ENCODE assay signal across 7 mouse cellular contexts in genomic region chr12:85374561-85375272, GRCm38 (mm10). TPM values are rescaled to one million over a fixed set of nuclear protein-coding genes. Genes with fewer than 3 reads are reported as not detected.
DNase-seq lines count a peak whose midpoint lies in the region; ATAC-seq and TF ChIP-seq lines count a peak whose summit lies in the region.

TSS of gene Tmed10 (minus strand) at chr12:85374847.

- no peaks in the 10 kb centered on the region for H3K9me3 ChIP-seq in embryonic facial prominence, embryonic 10.5 days
- H3K9me3 ChIP-seq in intestine, postnatal 0 days (ENCODE audit: control insufficient read depth), result no peaks in the 10 kb centered on the region
- H3K9me3 ChIP-seq in midbrain, embryonic 12.5 days, result no peaks in the 10 kb centered on the region

- peak within 1 kb of the TSS; percentile 99 for H3K4me3 ChIP-seq in embryonic facial prominence, embryonic 10.5 days
- H3K4me3 ChIP-seq in intestine, postnatal 0 days (ENCODE audit: low read depth, low read length), result peak within 1 kb of the TSS; percentile 73
- H3K4me3 ChIP-seq in midbrain, embryonic 12.5 days, result peak within 1 kb of the TSS; percentile 90
- peak within 1 kb of the TSS; percentile 87 for H3K4me3 ChIP-seq in small intestine, adult 2 months (ENCODE audit: low read depth, low read length)

- peak; percentile 92 for DNase-seq in adrenal gland, postnatal 10 days
- peak; percentile 91 for DNase-seq in embryonic facial prominence, embryonic 10.5 days (ENCODE audit: low spot score)
- peak; percentile 77 for DNase-seq in gonadal fat pad, adult 2 months (ENCODE audit: low read depth)
- peak; percentile 86 for DNase-seq in left cerebral cortex, postnatal 4 days

- intact Hi-C loops in left cerebral cortex, postnatal 4 days (cut with DNase I), result no loop called here

- H3K9ac ChIP-seq in intestine, postnatal 0 days (ENCODE audit: low read depth, low read length), result peak within 1 kb of the TSS; percentile 86
- peak within 1 kb of the TSS; percentile 93 for H3K9ac ChIP-seq in midbrain, embryonic 12.5 days (replicated peaks)

- peak within 1 kb of the TSS; percentile 98 for H3K27ac ChIP-seq in embryonic facial prominence, embryonic 10.5 days (replicated peaks)
- peak within 1 kb of the TSS; percentile 96 for H3K27ac ChIP-seq in intestine, postnatal 0 days (ENCODE audit: low read depth, low read length)
- peak within 1 kb of the TSS; percentile 70 for H3K27ac ChIP-seq in midbrain, embryonic 12.5 days (replicated peaks)
- peak within 1 kb of the TSS; percentile 95 for H3K27ac ChIP-seq in small intestine, adult 2 months (ENCODE audit: insufficient read depth, low read depth, low read length)

- H3K4me2 ChIP-seq in intestine, postnatal 0 days (replicated peaks; ENCODE audit: low read depth), result peak within 1 kb of the TSS; percentile 69
- H3K4me2 ChIP-seq in midbrain, embryonic 12.5 days (replicated peaks), result peak within 1 kb of the TSS; percentile 63

- ATAC-seq in intestine, postnatal 0 days, result peak; percentile 93
- peak; percentile 94 for ATAC-seq in midbrain, embryonic 12.5 days (ENCODE audit: low FRiP score, low read depth)

- H3K4me1 ChIP-seq in embryonic facial prominence, embryonic 10.5 days, result peaks cover 17% of the 10 kb centered on the region
- peaks cover 9% of the 10 kb centered on the region; the same call in 1 of the 2 replicates for H3K4me1 ChIP-seq in intestine, postnatal 0 days (replicated peaks; ENCODE audit: control insufficient read depth, insufficient read depth, low read length)
- peaks cover 15% of the 10 kb centered on the region for H3K4me1 ChIP-seq in midbrain, embryonic 12.5 days
- peaks cover 13% of the 10 kb centered on the region; the same call in 1 of the 2 replicates for H3K4me1 ChIP-seq in small intestine, adult 2 months (ENCODE audit: control insufficient read depth, insufficient read depth, insufficient read length, low read length)

- no peaks in the 10 kb centered on the region for H3K27me3 ChIP-seq in embryonic facial prominence, embryonic 10.5 days (replicated peaks; ENCODE audit: low read depth, poor library complexity, severe bottlenecking)
- H3K27me3 ChIP-seq in intestine, postnatal 0 days (replicated peaks; ENCODE audit: control insufficient read depth, insufficient read depth, low read length), result no peaks in the 10 kb centered on the region
- H3K27me3 ChIP-seq in midbrain, embryonic 12.5 days, result no peaks in the 10 kb centered on the region
- H3K27me3 ChIP-seq in small intestine, adult 2 months (ENCODE audit: control insufficient read depth, insufficient read depth, low read length), result no peaks in the 10 kb centered on the region

- TF ChIP-seq CTCF in intestine, postnatal 0 days (IDR thresholded peaks at IDR 0.05; ENCODE audit: low read depth), result peak; percentile 31
- TF ChIP-seq CTCF in small intestine, adult 2 months (IDR thresholded peaks at IDR 0.05; ENCODE audit: extremely low read depth, insufficient read length, insufficient replicate concordance, low read depth, low read length), result no peak

- peak; percentile 44 for TF ChIP-seq POLR2A in small intestine, adult 2 months (IDR thresholded peaks at IDR 0.05; ENCODE audit: low read depth, low read length)

- H3K36me3 ChIP-seq in embryonic facial prominence, embryonic 10.5 days (replicated peaks), result no peaks in the 10 kb centered on the region
- H3K36me3 ChIP-seq in intestine, postnatal 0 days (ENCODE audit: control insufficient read depth, insufficient read depth), result no peaks in the 10 kb centered on the region
- no peaks in the 10 kb centered on the region for H3K36me3 ChIP-seq in midbrain, embryonic 12.5 days
- H3K36me3 ChIP-seq in small intestine, adult 2 months (ENCODE audit: control insufficient read depth, insufficient read depth, low read length), result no peaks in the 10 kb centered on the region

- 2% methylated on average over 37 of the region's 37 CpGs for WGBS in embryonic facial prominence, embryonic 10.5 days
- WGBS in intestine, postnatal 0 days, result under 1% methylated on average over 37 of the region's 37 CpGs
- under 1% methylated on average over 37 of the region's 37 CpGs for WGBS in midbrain, embryonic 12.5 days
- WGBS in small intestine, adult 2 months, result under 1% methylated on average over 37 of the region's 37 CpGs

RNA-seq across cellular contexts. Expression of gene Tmed10, which starts in this region (rescaled TPM):
- total RNA-seq in adrenal gland, postnatal 10 days (2021), result 100 to 1,000 TPM; 222 to 223 TPM
- 243 and 251 TPM in 2 replicates for polyA plus RNA-seq in embryonic facial prominence, embryonic 10.5 days (2016; fragmentation: Nextera tagmentation; extraction: Ambion mirVana)
- 269 and 341 TPM in 2 replicates for polyA plus RNA-seq in gonadal fat pad, adult 2 months (2012; rRNA removed)
- 328 TPM in 2 replicates for polyA plus RNA-seq in intestine, postnatal 0 days (2015; fragmentation: Nextera tagmentation; extraction: Ambion mirVana)
- 100 to 1,000 TPM; 153 to 164 TPM for total RNA-seq in left cerebral cortex, postnatal 4 days (2021)
- polyA plus RNA-seq in midbrain, embryonic 12.5 days (2016; fragmentation: Nextera tagmentation; extraction: Ambion mirVana), result 225 and 231 TPM in 2 replicates
- polyA plus RNA-seq in small intestine, adult 2 months (2012; rRNA removed), result 140 and 226 TPM in 2 replicates

Comparison
In these comparisons a context has a peak if more than half of its experiments do, and no peak if none do; other contexts are left out.
1. Peak in every context shown above with its lines: DNase-seq, ATAC-seq, H3K4me3 ChIP-seq and H3K27ac ChIP-seq.